Mouse (Mus musculus) Muller cell, postnatal 12 days (primary cell): ENCODE measurements around the gene Samt4.
"Not testable (repeated sequence)": the region's sequence is repeated elsewhere in the genome, so short reads cannot be mapped to it uniquely, and the experiment has no call there.

Experiments used
- DNase-seq: peaks from one replicate; pipeline ENCODE4 v3.0.0-alpha.2; 2015; ENCODE audit errors: inconsistent ontology term

Samt4 gene

GRCm38 (mm10) chrX:154481702-154482101 lies at the start of gene Samt4:
TSS of gene Samt4 (plus strand) at chrX:154482002.
- DNase-seq, result no peak

GRCm38 (mm10) chrX:154443696-154444095 lies 38.1 kb upstream of the Samt4 start:
- not testable (repeated sequence) for DNase-seq

- not testable (repeated sequence) for DNase-seq
Measured at GRCm38 (mm10) chrX:154468386-154468785, 13.4 kb upstream of the Samt4 start.
